Mouse (Mus musculus) heart, postnatal 0 days (tissue): ENCODE data around the gene Ppox. TPM values are rescaled to one million over a fixed set of nuclear protein-coding genes. Genes with fewer than 3 reads are reported as not detected.
"Not testable (repeated sequence)": the region's sequence is repeated elsewhere in the genome, so short reads cannot be mapped to it uniquely, and the experiment has no call there.

ENCODE experiments used
- ATAC-seq: fragments of 200-750 bp; cut with Nextera tagmentation; 2 replicates; pipeline ENCODE4 v1.8.0; 2017; ENCODE audit warnings: low read depth, moderate number of reproducible peaks, moderate library complexity; ENCODE audit not compliant: insufficient read depth
- DNase-seq: peaks from one replicate; pipeline ENCODE4 v3.0.0-alpha.2; 2016; ENCODE audit warnings: low spot score
- H3K27ac ChIP-seq: fragments of 300-500 bp; sonication (generic); 2 replicates; pipeline ENCODE4 v1.5.1; 2014; ENCODE audit warnings: low read depth, mild to moderate bottlenecking
- H3K27me3 ChIP-seq: fragments of 300-500 bp; sonication (generic); 2 replicates; pipeline ENCODE4 v1.6.1; 2014; ENCODE audit warnings: low read length, mixed read lengths; ENCODE audit not compliant: control insufficient read depth, insufficient read depth
- H3K36me3 ChIP-seq: fragments of 300-500 bp; sonication (generic); replicated peaks from 2 replicates; pipeline ENCODE4 v1.6.1; 2014; ENCODE audit warnings: low read length, mixed read lengths; ENCODE audit not compliant: control insufficient read depth, insufficient read depth
- H3K4me1 ChIP-seq: fragments of 300-500 bp; sonication (generic); 2 replicates; pipeline ENCODE4 v1.6.1; 2014; ENCODE audit warnings: antibody characterized with exemption; ENCODE audit not compliant: control insufficient read depth, insufficient read depth
- H3K4me2 ChIP-seq: fragments of 300-500 bp; sonication (generic); 2 replicates; pipeline ENCODE4 v1.6.1; 2014; ENCODE audit warnings: low read depth, mild to moderate bottlenecking, low read length, moderate library complexity
- H3K4me3 ChIP-seq: fragments of 300-500 bp; sonication (generic); 2 replicates; pipeline ENCODE4 v1.5.1; 2014; ENCODE audit warnings: low read depth, low read length
- H3K9ac ChIP-seq: fragments of 300-500 bp; sonication (generic); replicated peaks from 2 replicates; pipeline ENCODE4 v1.6.1; 2014; ENCODE audit warnings: low read depth, low read length, mixed read lengths
- H3K9me3 ChIP-seq: fragments of 300-500 bp; sonication (generic); replicated peaks from 2 replicates; pipeline ENCODE4 v1.6.1; 2016; ENCODE audit warnings: low read length; ENCODE audit not compliant: control insufficient read depth
- CTCF ChIP-seq: IDR thresholded peaks from 2 replicates; pipeline ENCODE4 v1.5.1; 2016; ENCODE audit warnings: antibody characterized with exemption, control low read depth, low read depth
- EP300 ChIP-seq: IDR thresholded peaks from 2 replicates; pipeline ENCODE4 v1.6.1; 2016; ENCODE audit warnings: antibody characterized with exemption, low read depth
- WGBS: fragments of 180-500 bp; shearing (Covaris S2); extraction: QIAGEN DNeasy Blood & Tissue Kit; methylation state at CpG from one replicate; pipeline ENCODE4 v1.1.7; 2014; 5-methylcytosine and 5-hydroxymethylcytosine counted together
- polyA plus RNA-seq: library from polyadenylated mRNA; unstranded; fragments of >200 nt; fragmentation: Nextera tagmentation; extraction: Ambion mirVana; gene quantifications from 2 replicates; pipeline ENCODE4 v1.2.1, GENCODE M21; 2015
- total RNA-seq: library from RNA; depleted of rRNA; stranded (reverse); fragments of >200 nt; gene quantifications from 2 replicates; pipeline ENCODE4 v1.2.3, GENCODE M21; 2014; ENCODE audit warnings: low replicate concordance; rRNA removed

Ppox gene
- total RNA-seq (32.7 and 52.4 TPM in 2 replicates), polyA plus RNA-seq (24.3 and 24.6 TPM in 2 replicates)

GRCm38 (mm10) chr1:171280916-171281527, at the start of gene Ppox:
TSS of gene Ppox (minus strand) at chr1:171281186.
- peak within 1 kb of the TSS; percentile 69 for H3K4me3 ChIP-seq
- peak; percentile 99 for DNase-seq
- H3K9ac ChIP-seq = peak within 1 kb of the TSS; percentile 69
- H3K27me3 ChIP-seq = no peaks in the 10 kb centered on the region
- peak; percentile 97 for ATAC-seq
- peaks cover 51% of the 10 kb centered on the region for H3K36me3 ChIP-seq
- WGBS = under 1% methylated on average over 26 of the region's 26 CpGs
- H3K27ac ChIP-seq = peak within 1 kb of the TSS; percentile 83
- H3K4me2 ChIP-seq = peak within 1 kb of the TSS; percentile 78
- no peaks in the 10 kb centered on the region for H3K9me3 ChIP-seq
- H3K4me1 ChIP-seq = peaks cover 7% of the 10 kb centered on the region
- TF ChIP-seq EP300 = no peak
- no peak for TF ChIP-seq CTCF

GRCm38 (mm10) chr1:171330216-171330560, 49.2 kb upstream of the Ppox start:
- Histone ChIP-seq H3K4me1 (peaks cover 32% of the 10 kb centered on the region), H3K4me2 (peak overlapping the region; percentile 70), H3K27me3 (no peaks in the 10 kb centered on the region), H3K36me3 (peaks cover 3% of the 10 kb centered on the region; the same call in 1 of the 2 replicates), H3K9ac (peak overlapping the region; percentile 97), H3K27ac (peak overlapping the region; percentile 99), H3K9me3 (no peaks in the 10 kb centered on the region), H3K4me3 (peak overlapping the region; percentile 67)
- 0% methylated on average over 4 of the region's 4 CpGs for WGBS
- DNase-seq (peak; percentile 40), ATAC-seq (no peak)
- no peak for TF ChIP-seq EP300

- ATAC-seq (peak; percentile 80), DNase-seq (peak; percentile 13)
- Histone ChIP-seq H3K4me1 (peaks cover 32% of the 10 kb centered on the region), H3K9ac (peak overlapping the region; percentile 97), H3K36me3 (peaks cover 4% of the 10 kb centered on the region; the same call in 1 of the 2 replicates), H3K27me3 (no peaks in the 10 kb centered on the region), H3K27ac (peak overlapping the region; percentile 99), H3K4me2 (peak overlapping the region; percentile 70), H3K4me3 (peak overlapping the region; percentile 67), H3K9me3 (no peaks in the 10 kb centered on the region)
- TF ChIP-seq EP300 (no peak), CTCF (no peak)
- under 1% methylated on average over 57 of the region's 61 CpGs for WGBS
Observed at GRCm38 (mm10) chr1:171329433-171330215, 48.6 kb upstream of the Ppox start.

GRCm38 (mm10) chr1:171328839-171329432, 48.0 kb upstream of the Ppox start, which contains the start of gene Dedd:
TSS of gene Dedd (plus strand) at chr1:171329145.
- no peaks in the 10 kb centered on the region for H3K27me3 ChIP-seq
- peak within 1 kb of the TSS; percentile 97 for H3K9ac ChIP-seq
- DNase-seq (peak; percentile 98), ATAC-seq (peak; percentile 92)
- H3K9me3 ChIP-seq = no peaks in the 10 kb centered on the region
- no peak for TF ChIP-seq EP300
- TF ChIP-seq CTCF = 0 out of 2 replicates have a peak, but pooled peaks have one; percentile 13
- WGBS = under 1% methylated on average over 38 of the region's 48 CpGs
- peak within 1 kb of the TSS; percentile 70 for H3K4me2 ChIP-seq
- peak within 1 kb of the TSS; percentile 67 for H3K4me3 ChIP-seq
- peak within 1 kb of the TSS; percentile 99 for H3K27ac ChIP-seq
- peaks cover 4% of the 10 kb centered on the region; the same call in 1 of the 2 replicates for H3K36me3 ChIP-seq
- H3K4me1 ChIP-seq = peaks cover 32% of the 10 kb centered on the region

GRCm38 (mm10) chr1:171328244-171328643, 47.3 kb upstream of the Ppox start:
- DNase-seq (no peak), ATAC-seq (no peak)
- no peak for TF ChIP-seq EP300
- no peak for TF ChIP-seq CTCF
- peak overlapping the region; percentile 70 for H3K4me2 ChIP-seq
- peaks cover 31% of the 10 kb centered on the region for H3K4me1 ChIP-seq
- H3K9me3 ChIP-seq = no peaks in the 10 kb centered on the region
- peak overlapping the region; percentile 67 for H3K4me3 ChIP-seq
- peak overlapping the region; percentile 97 for H3K9ac ChIP-seq
- WGBS = 14% methylated on average over 9 of the region's 9 CpGs
- peaks cover 4% of the 10 kb centered on the region; the same call in 1 of the 2 replicates for H3K36me3 ChIP-seq
- peak overlapping the region; percentile 99 for H3K27ac ChIP-seq
- H3K27me3 ChIP-seq = no peaks in the 10 kb centered on the region

GRCm38 (mm10) chr1:171326588-171326987, 45.6 kb upstream of the Ppox start:
- H3K9ac ChIP-seq, DNase-seq, ATAC-seq, H3K27me3 ChIP-seq, H3K4me3 ChIP-seq, H3K27ac ChIP-seq, H3K9me3 ChIP-seq, H3K4me2 ChIP-seq, H3K36me3 ChIP-seq: not testable (repeated sequence)
- peaks cover 23% of the 10 kb centered on the region for H3K4me1 ChIP-seq
- 85% methylated on average over 4 of the region's 4 CpGs for WGBS
